Mouse (Mus musculus): ENCODE data around the gene Rictor.
"Not testable (repeated sequence)": the region's sequence is repeated elsewhere in the genome, so short reads cannot be mapped to it uniquely, and the experiment has no call there.

Gene Rictor

DNA sequence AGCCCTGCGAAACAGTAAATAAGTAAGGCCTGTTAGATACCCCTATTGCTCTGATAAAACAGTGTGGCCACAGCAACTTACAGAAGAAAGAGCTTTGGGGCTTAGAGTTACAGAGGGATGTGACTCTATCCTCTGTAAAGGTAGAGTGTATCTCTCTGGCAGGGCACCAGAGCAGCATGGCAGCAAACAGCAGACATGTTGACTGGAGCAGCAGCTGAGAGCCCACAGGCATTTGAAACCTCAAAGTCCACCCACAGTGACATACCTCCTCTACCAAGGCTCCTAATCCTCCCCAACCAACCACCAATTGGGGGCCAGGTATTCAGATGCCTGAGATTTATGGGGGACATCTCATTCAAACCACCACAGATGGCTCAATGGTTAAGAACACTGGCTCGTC, 31.0 kb downstream of the Rictor start:
- no peak for DNase-seq

DNA sequence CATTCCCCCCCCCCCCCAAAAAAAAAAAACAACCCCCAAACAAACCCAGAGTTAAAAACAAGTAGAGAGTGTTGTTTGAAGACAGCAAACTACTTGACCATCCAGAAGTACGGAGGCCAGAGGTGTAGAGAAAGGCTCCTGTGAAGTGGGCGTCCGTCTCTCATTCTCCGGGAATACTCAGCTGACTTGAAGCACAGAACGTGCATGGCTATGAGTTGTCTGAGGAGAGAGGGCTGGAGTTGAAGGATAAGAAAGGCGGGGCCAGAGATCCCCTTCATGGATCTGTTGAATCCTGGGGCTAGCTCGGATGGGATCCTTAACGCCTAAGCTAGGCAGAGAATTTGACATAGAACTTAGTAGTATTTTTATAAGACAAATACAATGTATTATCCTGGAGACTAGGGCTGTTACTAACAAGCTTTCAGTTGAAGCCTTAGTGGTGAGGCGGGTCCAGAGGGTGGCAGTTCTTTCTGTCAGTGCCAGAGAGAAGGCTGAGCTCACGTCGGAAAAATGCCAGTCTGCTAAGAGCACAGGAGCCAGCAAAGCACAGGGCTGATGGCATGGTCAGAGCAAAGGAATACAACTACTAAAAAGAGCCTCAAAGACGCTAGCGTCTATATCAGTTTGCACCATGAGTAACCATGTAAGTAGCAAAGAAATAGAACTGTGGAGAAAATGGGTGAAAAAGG, 34.3 kb downstream of the Rictor start:
- no peak for DNase-seq

- DNase-seq = no peak
Measured at GRCm38 (mm10) chr15:6743723-6744122, 35.5 kb downstream of the Rictor start.

DNA sequence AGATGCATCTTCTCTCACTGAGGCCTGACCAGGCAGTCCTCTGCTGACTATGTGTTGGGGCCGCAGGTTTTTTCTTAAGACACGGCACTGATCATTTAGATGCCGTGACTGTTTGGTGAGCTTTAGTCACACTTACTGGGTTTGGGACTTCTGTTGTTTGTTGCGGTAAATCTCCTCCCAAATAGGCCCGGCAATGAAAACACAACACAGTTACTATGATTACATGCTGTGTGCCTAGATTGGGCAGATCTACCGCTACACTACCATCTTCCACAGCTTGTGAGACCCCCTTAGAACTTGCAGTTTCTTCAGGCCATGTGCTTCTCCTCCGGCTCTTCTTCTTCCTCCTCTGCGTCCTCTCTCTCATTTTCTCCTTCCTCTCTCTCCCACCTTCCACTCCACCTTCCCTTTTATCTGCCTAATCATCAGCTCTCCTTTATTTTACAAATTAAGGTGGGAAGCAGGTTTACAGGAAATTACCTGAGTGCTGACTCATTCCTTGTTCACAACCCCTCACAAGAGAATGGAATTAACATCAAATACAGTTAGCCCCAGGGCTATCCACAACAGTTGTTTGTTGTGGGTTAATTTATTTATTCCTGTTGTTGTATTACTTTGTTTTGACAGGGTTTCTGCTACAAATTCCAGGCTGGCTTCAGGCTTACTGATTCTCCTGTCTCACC, 38.3 kb downstream of the Rictor start:
- not testable (repeated sequence) for DNase-seq

DNA sequence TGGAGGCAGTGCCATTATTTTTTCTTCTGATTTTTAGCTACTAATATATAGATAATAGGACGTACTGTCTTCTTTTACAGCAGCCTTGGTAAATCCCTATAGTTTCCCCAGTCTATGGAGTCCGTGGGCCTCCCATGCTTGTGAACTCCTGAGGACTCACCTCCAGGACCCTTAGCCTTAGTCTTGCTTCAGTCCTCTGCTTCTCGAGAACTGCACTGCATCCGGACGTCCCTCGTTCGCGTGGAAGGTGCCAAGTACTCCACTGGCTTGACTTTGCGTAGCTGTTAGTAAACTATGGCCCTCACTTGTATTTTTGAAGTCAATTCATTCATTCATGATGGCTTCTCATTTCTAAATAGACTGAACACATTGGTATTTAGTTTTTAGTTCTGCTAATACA, 38.8 kb downstream of the Rictor start:
- no peak for DNase-seq

GRCm38 (mm10) chr15:6754400-6754799, 46.2 kb downstream of the Rictor start:
- DNase-seq = no peak

- DNase-seq = no peak
Measured at GRCm38 (mm10) chr15:6772265-6772664, 64.1 kb downstream of the Rictor start.

DNA sequence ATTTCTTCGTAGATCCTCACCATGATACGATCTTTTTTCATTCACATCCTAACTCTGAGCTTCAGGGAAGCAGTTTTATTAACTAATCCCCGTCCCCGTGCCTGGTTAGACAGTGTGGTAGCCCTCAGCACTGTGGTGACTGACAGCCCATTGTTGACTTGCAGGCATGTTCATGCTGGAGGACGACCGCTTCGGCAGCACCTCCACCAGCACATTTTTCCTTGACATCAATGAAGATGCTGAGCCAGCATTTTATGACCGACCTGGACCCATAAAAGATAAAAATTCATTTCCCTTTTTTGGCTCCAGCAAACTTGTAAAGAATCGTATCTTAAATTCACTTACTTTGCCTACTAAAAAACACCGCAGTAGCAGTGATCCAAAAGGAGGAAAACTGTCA, 78.0 kb downstream of the Rictor start:
- no peak for DNase-seq

GRCm38 (mm10) chr15:6787236-6787635, 79.1 kb downstream of the Rictor start:
- DNase-seq = no peak

DNA sequence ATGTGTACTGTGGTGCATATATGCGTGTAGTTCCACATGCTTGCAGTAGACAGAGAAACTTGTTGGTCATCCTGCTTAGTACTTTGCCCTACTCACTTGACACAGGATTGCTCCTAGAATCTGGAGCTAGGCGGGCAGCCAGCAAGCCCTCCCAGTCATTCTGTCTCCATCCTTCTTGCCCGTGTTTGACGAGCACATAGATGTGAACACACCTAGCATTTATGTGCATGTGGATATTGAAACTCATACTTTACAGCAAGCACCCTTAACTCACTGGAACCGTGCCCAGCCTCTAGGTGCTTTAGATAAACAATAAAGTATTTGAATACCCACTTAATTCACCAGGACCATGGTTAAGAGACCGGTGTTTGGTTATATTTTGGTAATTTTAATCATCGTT, 81.8 kb downstream of the Rictor start:
- DNase-seq = no peak

GRCm38 (mm10) chr15:6791648-6792047, 83.5 kb downstream of the Rictor start:
- no peak for DNase-seq

DNA sequence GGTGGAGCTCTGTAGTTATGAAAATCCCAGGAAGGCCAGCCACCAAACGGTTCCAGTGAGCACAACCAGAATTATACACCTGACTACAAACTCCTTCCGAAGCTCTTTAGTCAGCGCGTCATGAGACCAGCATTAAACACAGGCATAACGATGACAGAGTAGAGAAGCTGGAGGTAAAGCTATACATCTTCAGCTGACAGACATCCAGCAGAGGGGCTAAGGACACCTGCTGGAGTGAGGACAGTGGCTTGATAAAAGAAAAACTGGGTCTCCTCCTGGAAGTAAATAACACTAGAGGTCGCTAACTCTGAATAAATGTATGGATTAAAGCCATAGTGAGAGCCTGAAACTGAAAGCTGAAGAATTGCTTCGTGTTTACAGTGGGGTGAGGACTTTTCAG, 84.7 kb downstream of the Rictor start:
- no peak for DNase-seq

- not testable (repeated sequence) for DNase-seq
Measured at GRCm38 (mm10) chr15:6801212-6801611, 93.0 kb downstream of the Rictor start.

DNA sequence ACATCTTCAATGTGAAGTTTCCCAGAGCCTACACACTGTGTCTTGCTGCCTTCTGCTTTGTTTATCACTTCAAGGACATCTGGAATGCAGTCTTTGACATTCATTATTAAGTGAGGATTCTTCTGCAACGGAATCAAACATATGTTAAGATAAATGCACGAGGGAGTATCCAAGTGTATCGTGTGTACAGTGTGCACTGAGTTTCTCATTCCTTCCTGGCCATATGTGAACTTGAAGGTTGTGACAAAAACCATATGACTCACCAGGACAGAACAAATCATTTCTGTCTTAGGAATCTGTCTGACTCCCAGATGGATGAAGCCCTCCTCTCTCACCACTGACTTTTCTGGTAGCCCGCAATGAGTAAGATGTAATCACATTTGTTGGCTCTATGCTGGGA, 107.6 kb downstream of the Rictor start:
- no peak for DNase-seq

GRCm38 (mm10) chr15:6840199-6840598, 132.0 kb downstream of the Rictor start:
- no peak for DNase-seq

DNA sequence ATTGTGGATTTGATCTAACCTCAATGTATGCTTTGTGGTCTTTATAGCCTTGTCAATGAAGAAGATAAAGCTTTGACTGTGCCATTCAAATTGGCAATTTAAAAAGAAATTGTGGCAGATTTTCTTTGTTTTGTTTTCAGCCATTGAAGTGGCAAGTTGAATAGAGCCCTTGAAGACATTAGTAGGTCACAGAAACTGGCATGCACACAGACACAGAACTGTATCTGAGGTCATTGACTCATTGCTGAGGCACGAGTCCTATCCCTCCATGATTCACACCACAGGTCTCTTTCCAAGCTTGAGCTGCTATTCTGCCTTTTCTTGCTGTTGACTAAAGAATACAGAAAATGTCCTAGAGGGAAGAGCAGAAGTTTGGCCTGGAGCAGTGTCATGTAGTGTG, 141.7 kb downstream of the Rictor start:
- DNase-seq = no peak

All from cerebellum, postnatal 36 days (tissue).